Mouse (Mus musculus) CH12.LX (cell line): ENCODE measurements around the gene Drc3. TPM values are rescaled to one million over a fixed set of nuclear protein-coding genes. Genes with fewer than 3 reads are reported as not detected.

ENCODE experiments used
- DNase-seq: peaks from one replicate; pipeline ENCODE4 v3.0.0-alpha.2; 2013; ENCODE audit errors: extremely low read depth
- H3K27ac ChIP-seq: 2 replicates; pipeline ENCODE4 v1.5.1; 2012; ENCODE audit warnings: low read depth, mild to moderate bottlenecking, control low read depth, moderate library complexity; ENCODE audit not compliant: insufficient read depth
- H3K27me3 ChIP-seq: replicated peaks from 2 replicates; pipeline ENCODE3; 2012; ENCODE audit warnings: inconsistent platforms
- H3K36me3 ChIP-seq, 2 experiments: replicated peaks in 1 of 2; 2 replicates each; pipeline versions ENCODE3 to v1.6.1; 2012; ENCODE audit warnings: inconsistent platforms in 1 of 2, low read length in 1 of 2, mild to moderate bottlenecking in 1 of 2, mixed read lengths in 1 of 2, moderate library complexity in 1 of 2; ENCODE audit not compliant: control insufficient read depth in 1 of 2, insufficient read depth in 1 of 2
- H3K4me1 ChIP-seq, 2 experiments: 2 replicates each; pipeline ENCODE4 v1.6.1; 2012; ENCODE audit warnings: inconsistent platforms in 1 of 2, moderate library complexity in 1 of 2; ENCODE audit not compliant: insufficient read depth in 2 of 2, control insufficient read depth in 1 of 2
- H3K4me2 ChIP-seq: 2 replicates; pipeline ENCODE4 v1.6.1; 2012; ENCODE audit warnings: low read depth, mild to moderate bottlenecking, control low read depth; ENCODE audit not compliant: poor library complexity, insufficient read depth, severe bottlenecking
- H3K4me3 ChIP-seq, 3 experiments: fragments of 150-350 bp in 1 of 3; sonication (generic) in 1 of 3; replicated peaks in 1 of 3; 2 replicates each; pipeline versions ENCODE3 to v1.5.1; 2011 to 2012; ENCODE audit warnings: low read depth in 2 of 3, low read length in 2 of 3, mild to moderate bottlenecking in 2 of 3, moderate library complexity in 2 of 3, control low read depth in 1 of 3, improper control_type of control experiment in 1 of 3, inconsistent platforms in 1 of 3, mixed read lengths in 1 of 3; ENCODE audit not compliant: poor library complexity in 1 of 3
- H3K79me2 ChIP-seq: replicated peaks from 2 replicates; pipeline ENCODE4 v1.6.1; 2012; ENCODE audit warnings: mild to moderate bottlenecking, moderate library complexity; ENCODE audit not compliant: control insufficient read depth, poor library complexity, insufficient read depth, severe bottlenecking; ENCODE audit errors: extremely low read depth
- H3K9ac ChIP-seq: 2 replicates; pipeline ENCODE4 v1.6.1; 2012; ENCODE audit warnings: low read depth, mild to moderate bottlenecking, control low read depth, moderate library complexity; ENCODE audit not compliant: insufficient read depth
- H3K9me3 ChIP-seq: replicated peaks from 2 replicates; pipeline ENCODE3; 2012; ENCODE audit warnings: low read length, inconsistent platforms, mixed read lengths
- BHLHE40 ChIP-seq: IDR thresholded peaks from 2 replicates; pipeline ENCODE4 v1.6.1; 2011; ENCODE audit warnings: mild to moderate bottlenecking, low read depth, low read length, improper control_type of control experiment
- CHD1 ChIP-seq: IDR thresholded peaks from 2 replicates; pipeline ENCODE4 v1.6.1; 2012; ENCODE audit warnings: low read depth, low read length, improper control_type of control experiment, inconsistent platforms
- CTCF ChIP-seq, 2 experiments: IDR thresholded peaks in 1 of 2; conservative IDR thresholded peaks in 1 of 2; 2 replicates each; pipeline ENCODE4 v1.5.1; 2011 to 2012; ENCODE audit warnings: low read depth in 2 of 2, low read length in 2 of 2, improper control_type of control experiment in 1 of 2, inconsistent platforms in 1 of 2, mild to moderate bottlenecking in 1 of 2, moderate library complexity in 1 of 2
- ELF1 ChIP-seq: IDR thresholded peaks from 2 replicates; pipeline ENCODE4 v1.6.1; 2014; ENCODE audit warnings: low read depth, mild to moderate bottlenecking, inconsistent platforms, low read length, improper control_type of control experiment
- EP300 ChIP-seq: IDR thresholded peaks from 2 replicates; pipeline ENCODE4 v1.6.1; 2011; ENCODE audit warnings: low read length, improper control_type of control experiment
- ETS1 ChIP-seq: conservative IDR thresholded peaks from 2 replicates; pipeline ENCODE4 v1.6.1; 2012; ENCODE audit warnings: low read depth, mild to moderate bottlenecking, inconsistent platforms, low read length, improper control_type of control experiment, moderate library complexity
- GABPA ChIP-seq: IDR thresholded peaks from 2 replicates; pipeline ENCODE4 v1.6.1; 2012; ENCODE audit warnings: low read depth, low read length, improper control_type of control experiment, inconsistent platforms; ENCODE audit not compliant: insufficient replicate concordance
- HCFC1 ChIP-seq: IDR thresholded peaks from 2 replicates; pipeline ENCODE4 v1.6.1; 2012; ENCODE audit warnings: low read depth, mild to moderate bottlenecking, inconsistent platforms, low read length, improper control_type of control experiment
- JUND ChIP-seq: conservative IDR thresholded peaks from 2 replicates; pipeline ENCODE4 v1.6.1; 2011; ENCODE audit warnings: low read depth, low read length, improper control_type of control experiment
- KAT2A ChIP-seq: IDR thresholded peaks from 2 replicates; pipeline ENCODE4 v1.6.1; 2012; ENCODE audit warnings: low read length, improper control_type of control experiment, inconsistent platforms; ENCODE audit not compliant: insufficient replicate concordance
- MAFK ChIP-seq: IDR thresholded peaks from 2 replicates; pipeline ENCODE4 v1.6.1; 2011; ENCODE audit warnings: low read length, improper control_type of control experiment; ENCODE audit not compliant: insufficient replicate concordance
- MEF2A ChIP-seq: IDR thresholded peaks from 2 replicates; pipeline ENCODE4 v1.6.1; 2014; ENCODE audit warnings: low read depth, mild to moderate bottlenecking, inconsistent platforms, low read length, improper control_type of control experiment, borderline replicate concordance
- MXI1 ChIP-seq: IDR thresholded peaks from 2 replicates; pipeline ENCODE4 v1.6.1; 2011; ENCODE audit warnings: mild to moderate bottlenecking, low read depth, low read length, improper control_type of control experiment
- MYC ChIP-seq: IDR thresholded peaks from 2 replicates; pipeline ENCODE4 v1.6.1; 2011; ENCODE audit warnings: low read depth, mild to moderate bottlenecking, improper control_type of control experiment, low read length
- NELFE ChIP-seq: IDR thresholded peaks from 2 replicates; pipeline ENCODE4 v1.6.1; 2011; ENCODE audit warnings: low read depth, low read length, improper control_type of control experiment
- PAX5 ChIP-seq: IDR thresholded peaks from 2 replicates; pipeline ENCODE4 v1.6.1; 2012; ENCODE audit warnings: low read length, inconsistent platforms, mixed read lengths
- POLR2A ChIP-seq: IDR thresholded peaks from 2 replicates; pipeline ENCODE4 v1.6.1; 2011; ENCODE audit warnings: low read depth, mild to moderate bottlenecking, improper control_type of control experiment, low read length
- POLR2AphosphoS2 ChIP-seq: IDR thresholded peaks from 2 replicates; pipeline ENCODE4 v1.6.1; 2011; ENCODE audit warnings: low read depth, low read length, improper control_type of control experiment
- RAD21 ChIP-seq: IDR thresholded peaks from 2 replicates; pipeline ENCODE4 v1.6.1; 2011; ENCODE audit warnings: low read depth, mild to moderate bottlenecking, low read length, improper control_type of control experiment, moderate library complexity
- RCOR1 ChIP-seq: conservative IDR thresholded peaks from 2 replicates; pipeline ENCODE4 v1.6.1; 2012; ENCODE audit warnings: low read depth, mild to moderate bottlenecking, inconsistent platforms, low read length, improper control_type of control experiment
- SIN3A ChIP-seq: IDR thresholded peaks from 2 replicates; pipeline ENCODE4 v1.6.1; 2012; ENCODE audit warnings: low read length, improper control_type of control experiment, inconsistent platforms
- SMC3 ChIP-seq: IDR thresholded peaks from 2 replicates; pipeline ENCODE4 v1.6.1; 2011; ENCODE audit warnings: low read depth, low read length, improper control_type of control experiment
- TBP ChIP-seq: conservative IDR thresholded peaks from 2 replicates; pipeline ENCODE4 v1.6.1; 2011; ENCODE audit warnings: low read depth, low read length, improper control_type of control experiment
- TCF12 ChIP-seq: IDR thresholded peaks from 2 replicates; pipeline ENCODE4 v1.6.1; 2014; ENCODE audit warnings: low read depth, mild to moderate bottlenecking, inconsistent platforms, low read length, improper control_type of control experiment
- USF1 ChIP-seq: IDR thresholded peaks from 2 replicates; pipeline ENCODE4 v1.6.1; 2014; ENCODE audit warnings: low read depth, mild to moderate bottlenecking, inconsistent platforms, low read length, improper control_type of control experiment
- USF2 ChIP-seq: conservative IDR thresholded peaks from 2 replicates; pipeline ENCODE4 v1.6.1; 2011; ENCODE audit warnings: low read depth, low read length, improper control_type of control experiment
- ZC3H11A ChIP-seq: IDR thresholded peaks from 2 replicates; pipeline ENCODE4 v1.6.1; 2012; ENCODE audit warnings: low read depth, mild to moderate bottlenecking, inconsistent platforms, low read length, improper control_type of control experiment
- ZKSCAN1 ChIP-seq: IDR thresholded peaks from 2 replicates; pipeline ENCODE4 v1.6.1; 2012; ENCODE audit warnings: low read depth, inconsistent platforms, low read length, improper control_type of control experiment, borderline replicate concordance
- dilution Hi-C: fragments of 300-500 bp; cut with MboI; formaldehyde crosslinking; loops from 2 replicates; pipeline ENCODE4 v1.14.3; 2020; ENCODE audit warnings: low sequenced_read_pairs; ENCODE audit not compliant: extremely low pct_unique_long_range_greater_than_20kb, extremely low pct_ligation_motif_present
- in situ Hi-C: fragments of 300-500 bp; cut with MboI; formaldehyde crosslinking; loops from 3 replicates; pipeline ENCODE4 v1.14.3; 2019; ENCODE audit warnings: low sequenced_read_pairs, low pct_ligation_motif_present, low pct_unique_long_range_greater_than_20kb, mixed read lengths
- polyA plus RNA-seq: library from polyadenylated mRNA; unstranded; fragments of >175 nt; gene quantifications from 2 replicates; pipeline ENCODE4 v1.2.1, GENCODE M21; 2012; ENCODE audit warnings: low read depth; ENCODE audit not compliant: insufficient read length
- total RNA-seq, 2 experiments: library from RNA; depleted of rRNA; stranded (reverse); fragments of 300-350 nt in 1 of 2; fragments of >200 nt in 1 of 2; gene quantifications; 2 replicates each; pipeline ENCODE4 v1.2.3; 2012 to 2014

The Drc3 gene
- total and polyA plus RNA-seq, 3 experiments: 1.4 to 3.9 (median 1.9) TPM

DNA sequence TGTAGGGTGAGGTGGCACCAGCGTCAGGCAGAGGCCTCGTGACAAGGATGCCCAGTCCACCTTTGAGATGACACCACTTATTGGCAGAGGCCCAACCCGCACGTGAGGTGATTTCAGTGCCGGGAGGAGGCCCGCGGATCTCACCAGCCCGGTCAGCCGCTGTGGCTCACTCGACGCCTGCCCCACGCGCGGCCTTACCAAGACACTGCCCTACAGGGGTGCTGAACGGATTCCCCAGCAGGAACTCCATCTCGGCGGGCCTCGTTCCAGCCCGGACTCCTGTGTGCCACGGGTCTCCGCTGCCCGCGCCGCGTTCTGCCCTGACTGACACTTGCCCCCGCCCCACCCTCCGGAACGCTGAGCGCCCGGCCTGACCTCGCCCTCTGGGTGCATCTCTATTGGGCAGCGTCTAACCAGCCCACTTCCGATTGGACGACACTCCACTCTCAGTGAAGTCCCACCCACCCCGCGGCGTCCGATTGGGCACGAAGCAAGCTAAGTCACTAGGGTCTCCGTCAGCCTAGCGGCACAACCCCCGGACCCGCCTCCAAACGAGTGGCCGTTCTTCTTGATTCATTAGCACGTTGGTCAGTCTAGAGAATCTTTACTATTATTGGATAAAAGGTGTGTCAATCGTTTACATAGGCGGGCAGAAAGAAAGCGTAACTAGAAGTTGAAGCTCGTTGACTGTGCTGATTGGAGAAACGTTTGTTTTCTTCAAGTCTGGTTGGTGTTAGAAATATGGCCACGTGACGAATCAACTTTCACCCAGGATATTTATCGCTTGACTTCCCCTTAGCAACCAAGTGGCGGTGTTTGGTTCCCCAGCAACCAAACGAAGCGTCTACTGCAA lies at the start of gene Drc3, which contains the start of gene Tom1l2 (continued):
- TF ChIP-seq TCF12: peak; percentile 81

DNA sequence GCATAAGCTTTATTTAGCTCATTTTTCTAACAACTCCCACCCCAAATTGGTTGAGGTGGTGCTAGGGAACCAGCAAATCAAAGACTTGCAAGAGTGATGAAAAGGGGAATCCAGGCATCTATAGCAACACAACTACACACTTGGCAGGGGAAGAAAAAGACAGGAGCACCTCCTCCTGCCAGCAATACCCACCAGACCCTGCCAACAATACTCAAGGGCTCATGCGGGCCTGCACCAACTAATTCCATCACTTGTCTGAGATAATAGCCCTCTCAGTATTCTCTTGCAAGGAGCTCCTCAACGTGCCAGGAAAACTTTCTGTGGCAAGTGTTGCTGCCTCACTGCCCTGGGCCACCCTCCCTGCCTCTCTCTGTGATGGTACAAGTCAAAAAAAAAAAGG lies 49.6 kb upstream of the Drc3 start:
- Histone ChIP-seq H3K4me2 (no peak overlapping the region), H3K27ac (no peak overlapping the region), H3K79me2 (no peaks in the 10 kb centered on the region), H3K4me3 (no peak overlapping the region), H3K9ac (no peak overlapping the region), H3K4me1 (peaks cover 18 to 55% of the 10 kb centered on the region in 2 experiments), H3K27me3 (no peaks in the 10 kb centered on the region), H3K36me3 (no peaks in the 10 kb centered on the region)
- dilution Hi-C loops (no loop called here), in situ Hi-C loops (loop anchor here (5.0 kb wide), 1 partner anchor 106 kb away; no protein-coding TSS in a partner anchor)
- no peak for TF ChIP-seq MAFK
- TF ChIP-seq KAT2A: no peak
- no peak for TF ChIP-seq RAD21
- no peak for TF ChIP-seq SMC3
- TF ChIP-seq POLR2AphosphoS2: no peak
- TF ChIP-seq USF1: no peak
- no peak for TF ChIP-seq ELF1
- TF ChIP-seq TBP: no peak
- TF ChIP-seq, all 38 proteins: peak for 0
- peaks cover 5% of the 10 kb centered on the region for H3K9me3 ChIP-seq
- DNase-seq: no peak

DNA sequence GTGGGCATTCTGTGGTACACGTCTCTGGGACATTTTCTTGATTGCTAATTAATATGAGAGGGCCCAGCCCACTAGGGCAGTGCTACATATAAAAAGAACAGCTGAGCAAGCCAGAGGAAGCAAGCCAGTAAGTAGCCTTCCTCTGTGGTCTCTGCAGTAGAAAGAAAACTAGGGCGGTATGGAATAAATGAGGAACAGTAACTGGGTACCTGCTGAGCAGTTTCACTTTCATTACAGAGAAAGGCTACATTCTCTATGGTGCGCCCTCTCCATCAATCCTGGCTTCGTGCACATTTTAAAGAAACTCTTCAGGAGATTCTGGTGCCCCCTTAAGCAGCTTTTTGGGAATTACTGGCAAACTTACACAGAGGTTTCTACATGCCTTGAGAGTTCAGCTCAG lies 47.5 kb upstream of the Drc3 start:
- Histone ChIP-seq H3K4me3 (peak overlapping the region; percentile 29 to 37 (median 34)), H3K9me3 (peaks cover 5% of the 10 kb centered on the region), H3K27me3 (no peaks in the 10 kb centered on the region), H3K9ac (peak overlapping the region; percentile 45; the same call in 1 of the 2 replicates), H3K36me3 (no peaks in the 10 kb centered on the region), H3K79me2 (no peaks in the 10 kb centered on the region), H3K4me1 (peaks cover 18 to 53% of the 10 kb centered on the region in 2 experiments), H3K27ac (no peak overlapping the region), H3K4me2 (peak overlapping the region; percentile 94)
- peak; percentile 78 for DNase-seq
- dilution Hi-C loops (no loop called here), in situ Hi-C loops (no loop called here)
- TF ChIP-seq MXI1 (peak; percentile 54), CTCF (conservative IDR thresholded peaks at IDR 0.05 in 1 of 2, IDR thresholded peaks at IDR 0.05 in 1 of 2; ENCODE audit: low read depth in 2 of 2, low read length in 2 of 2) (peak in 1 of 2 experiments; percentile 53; a peak in 2 of 4 replicates), ELF1 (no peak; the same call in 1 of the 2 replicates), POLR2AphosphoS2 (no peak), ZKSCAN1 (no peak), JUND (peak; percentile 67; the same call in 1 of the 2 replicates), MEF2A (peak; percentile 68; the same call in 1 of the 2 replicates), CHD1 (no peak), ZC3H11A (no peak), GABPA (no peak), TCF12 (0 out of 2 replicates have a peak, but pooled peaks have one; percentile 44), EP300 (peak; percentile 96), BHLHE40 (peak; percentile 47; the same call in 1 of the 2 replicates), KAT2A (0 out of 2 replicates have a peak, but pooled peaks have one; percentile 43), POLR2A (no peak), SIN3A (peak; percentile 86), HCFC1 (no peak; the same call in 1 of the 2 replicates), RCOR1 (peak; percentile 91), PAX5 (no peak), RAD21 (no peak; the same call in none of the 2 replicates), MYC (peak; percentile 80), USF2 (no peak), ETS1 (peak; percentile 94), NELFE (peak; percentile 10; the same call in 1 of the 2 replicates)
